Mouse (Mus musculus) ES-Bruce4 (cell line): ENCODE measurements around the gene Frmd4a.

Experiments
- CTCF ChIP-seq: IDR thresholded peaks from one replicate; pipeline ENCODE4 v1.8.1; 2011; ENCODE audit warnings: low read depth, low read length
- POLR2A ChIP-seq: IDR thresholded peaks from one replicate; pipeline ENCODE4 v1.8.1; 2011; ENCODE audit warnings: low read length; ENCODE audit not compliant: insufficient read depth

GRCm38 (mm10) chr2:4380435-4380834, 362.9 kb downstream of the Frmd4a start:
- TF ChIP-seq CTCF: no peak
- TF ChIP-seq POLR2A: no peak
